Mouse (Mus musculus) forebrain, embryonic 13.5 days (tissue): Measurements from ENCODE around the gene 1700001J03Rik. TPM values are rescaled to one million over a fixed set of nuclear protein-coding genes. Genes with fewer than 3 reads are reported as not detected.
"Not testable (repeated sequence)": the region's sequence is repeated elsewhere in the genome, so short reads cannot be mapped to it uniquely, and the experiment has no call there.

Experiments used
- ATAC-seq: fragments of 200-750 bp; cut with Nextera tagmentation; 2 replicates; pipeline ENCODE4 v1.8.0; 2017
- H3K27ac ChIP-seq: fragments of 300-500 bp; sonication (generic); 2 replicates; pipeline ENCODE4 v1.5.1; 2015; ENCODE audit warnings: inconsistent platforms, mild to moderate bottlenecking, moderate library complexity
- H3K27me3 ChIP-seq: fragments of 300-500 bp; sonication (generic); 2 replicates; pipeline ENCODE4 v1.6.1; 2015; ENCODE audit warnings: mild to moderate bottlenecking, inconsistent platforms
- H3K36me3 ChIP-seq: fragments of 300-500 bp; sonication (generic); 2 replicates; pipeline ENCODE4 v1.6.1; 2015; ENCODE audit warnings: mild to moderate bottlenecking, inconsistent platforms; ENCODE audit not compliant: poor library complexity, severe bottlenecking
- H3K4me1 ChIP-seq: fragments of 300-500 bp; sonication (generic); 2 replicates; pipeline ENCODE4 v1.6.1; 2015; ENCODE audit warnings: inconsistent platforms
- H3K4me2 ChIP-seq: fragments of 300-500 bp; sonication (generic); 2 replicates; pipeline ENCODE4 v1.6.1; 2015; ENCODE audit warnings: inconsistent platforms, mild to moderate bottlenecking, moderate library complexity
- H3K4me3 ChIP-seq: fragments of 300-500 bp; sonication (generic); 2 replicates; pipeline ENCODE4 v1.5.1; 2015; ENCODE audit warnings: mild to moderate bottlenecking, inconsistent platforms
- H3K9ac ChIP-seq: fragments of 300-500 bp; sonication (generic); 2 replicates; pipeline ENCODE4 v1.6.1; 2015; ENCODE audit warnings: mild to moderate bottlenecking, inconsistent platforms
- H3K9me3 ChIP-seq: fragments of 300-500 bp; sonication (generic); replicated peaks from 2 replicates; pipeline ENCODE4 v1.6.1; 2016; ENCODE audit warnings: inconsistent platforms
- WGBS: fragments of 180-500 bp; shearing (Covaris S2); methylation state at CpG from one replicate; pipeline ENCODE4 v1.1.7; 2015; 5-methylcytosine and 5-hydroxymethylcytosine counted together
- polyA plus RNA-seq: library from polyadenylated mRNA; unstranded; fragments of >200 nt; fragmentation: Nextera tagmentation; extraction: Ambion mirVana; gene quantifications from 2 replicates; pipeline ENCODE4 v1.2.1, GENCODE M21; 2015

The 1700001J03Rik gene
- polyA plus RNA-seq, 1 experiment from 2014 or later, result not detected

DNA sequence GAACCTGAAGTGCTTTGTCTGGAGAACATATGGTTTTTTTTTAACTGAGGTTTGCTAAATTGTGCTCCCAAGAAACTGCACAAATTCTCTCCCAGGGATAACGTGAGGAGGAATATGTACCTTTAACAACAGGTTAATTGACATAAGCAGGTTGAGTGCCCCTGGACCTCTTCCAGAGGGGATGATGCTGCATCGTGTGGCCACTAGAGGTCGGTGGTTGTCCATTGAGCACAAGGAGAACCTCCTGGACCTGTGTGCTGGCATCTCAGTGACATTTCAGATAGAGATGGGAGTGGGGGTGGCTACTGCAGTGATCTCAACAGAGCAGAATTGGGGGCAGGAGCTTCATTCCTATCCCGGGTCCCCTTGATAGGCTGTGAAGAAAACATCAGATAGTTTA, 12.4 kb downstream of the 1700001J03Rik start:
- H3K27me3 ChIP-seq, H3K4me3 ChIP-seq, H3K9ac ChIP-seq, H3K4me1 ChIP-seq, H3K36me3 ChIP-seq, ATAC-seq, H3K4me2 ChIP-seq, H3K27ac ChIP-seq, H3K9me3 ChIP-seq: not testable (repeated sequence)
- 58% methylated on average over 4 of the region's 4 CpGs for WGBS

DNA sequence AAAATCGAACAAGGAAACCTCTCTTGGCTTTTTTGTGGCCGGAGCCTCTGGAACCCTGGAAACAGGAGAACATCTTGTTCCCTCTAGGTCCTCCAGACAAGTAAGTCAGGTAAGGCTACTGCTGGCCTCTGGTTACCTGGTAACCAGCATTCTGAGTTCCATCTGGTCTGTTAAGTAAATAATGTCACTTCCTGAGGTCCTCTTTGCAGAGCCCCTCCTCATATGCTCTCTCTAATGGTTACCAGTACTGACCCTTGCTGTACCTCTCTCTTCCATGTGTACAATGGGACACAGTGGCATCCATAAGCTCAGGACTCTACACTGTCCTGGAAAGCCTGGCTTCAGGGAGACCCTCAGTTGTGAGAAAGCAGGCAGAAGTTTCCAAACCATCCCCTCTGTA, 14.5 kb downstream of the 1700001J03Rik start, which contains the start of gene Gm6309:
Gene Gm6309 (minus strand): TSS at position 101 of the 400 bp plus-strand sequence.
- not testable (repeated sequence) for H3K27ac ChIP-seq, H3K27me3 ChIP-seq, H3K9ac ChIP-seq, H3K4me1 ChIP-seq, H3K36me3 ChIP-seq, H3K4me3 ChIP-seq, ATAC-seq, H3K9me3 ChIP-seq, H3K4me2 ChIP-seq
- WGBS, result 84% methylated on average over 2 of the region's 2 CpGs

DNA sequence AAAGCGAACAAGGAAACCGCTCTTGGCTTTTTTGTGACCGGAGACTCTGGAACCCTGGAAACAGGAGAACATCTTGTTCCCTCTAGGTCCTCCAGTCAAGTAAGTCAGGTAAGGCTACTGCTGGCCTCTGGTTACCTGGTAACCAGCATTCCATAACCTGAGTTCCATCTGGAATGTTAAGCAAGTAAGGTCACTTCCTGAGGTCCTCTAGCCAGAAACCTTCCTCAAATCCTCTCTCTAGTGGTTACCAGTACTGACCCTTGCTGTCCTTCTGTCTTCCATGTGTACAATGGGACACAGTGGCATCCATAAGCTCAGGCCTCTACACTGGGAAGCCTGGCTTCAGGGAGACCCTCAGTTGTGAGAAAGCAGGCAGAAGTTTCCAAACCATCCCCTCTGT, 24.7 kb downstream of the 1700001J03Rik start, which contains the start of gene Gm5565:
Gene Gm5565 (minus strand): TSS at position 101 of the 400 bp plus-strand sequence.
- not testable (repeated sequence) for H3K4me1 ChIP-seq, ATAC-seq, H3K9ac ChIP-seq, H3K36me3 ChIP-seq, H3K4me3 ChIP-seq, H3K27me3 ChIP-seq, H3K27ac ChIP-seq, H3K4me2 ChIP-seq
- H3K9me3 ChIP-seq, result peaks cover 11% of the 10 kb centered on the region; the same call in 1 of the 2 replicates
- WGBS, result 95% methylated on average over 3 of the region's 3 CpGs

DNA sequence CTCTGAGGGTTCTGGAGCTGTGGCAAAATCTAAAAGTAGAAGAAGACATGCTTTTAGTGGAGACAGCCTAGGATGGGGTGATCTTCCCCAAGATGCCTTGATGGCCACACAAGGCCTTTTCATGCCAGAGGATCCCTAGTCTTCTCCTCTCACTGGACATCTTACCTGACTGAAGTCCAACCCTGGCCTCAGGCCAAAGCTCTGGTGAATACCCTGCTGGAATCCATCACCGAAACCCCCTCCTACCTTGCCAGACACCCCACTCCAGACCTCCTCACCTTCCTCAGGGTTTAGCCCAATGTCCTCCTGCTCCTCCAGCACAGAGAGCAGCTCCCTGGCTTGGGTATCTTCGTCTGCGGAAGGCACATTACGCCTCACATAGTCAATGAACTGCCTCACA, 26.8 kb downstream of the 1700001J03Rik start:
- not testable (repeated sequence) for ATAC-seq, H3K4me1 ChIP-seq, H3K9ac ChIP-seq, H3K27ac ChIP-seq, H3K4me3 ChIP-seq, H3K27me3 ChIP-seq, H3K4me2 ChIP-seq, H3K36me3 ChIP-seq
- H3K9me3 ChIP-seq, result peaks cover 18% of the 10 kb centered on the region
- 92% methylated on average over 4 of the region's 4 CpGs for WGBS

DNA sequence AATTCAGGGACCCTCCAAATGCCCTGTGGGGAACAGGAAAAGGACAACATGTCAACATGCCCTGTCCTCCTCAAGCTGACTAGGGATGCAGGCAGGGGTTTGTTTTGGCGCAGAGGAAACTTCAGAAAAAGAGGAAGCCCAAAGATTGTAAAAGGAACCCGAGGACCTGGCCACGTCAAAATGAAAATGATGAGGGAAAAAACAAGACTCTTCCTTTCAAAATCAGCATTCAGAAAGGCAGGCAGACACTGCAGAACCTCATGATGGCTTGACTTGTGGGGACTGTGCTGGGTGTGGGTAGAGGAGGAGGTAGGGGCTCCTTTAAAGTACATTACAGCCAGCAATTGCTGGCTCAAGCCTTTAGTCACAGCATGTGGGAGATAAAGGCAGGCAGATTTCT, 34.6 kb downstream of the 1700001J03Rik start:
- H3K4me3 ChIP-seq, result no peak overlapping the region
- no peaks in the 10 kb centered on the region for H3K4me1 ChIP-seq
- no peak overlapping the region for H3K27ac ChIP-seq
- H3K9me3 ChIP-seq, result peaks cover 16% of the 10 kb centered on the region
- 73% methylated on average over 3 of the region's 3 CpGs for WGBS
- H3K36me3 ChIP-seq, result no peaks in the 10 kb centered on the region
- no peak overlapping the region for H3K9ac ChIP-seq
- ATAC-seq, result no peak
- H3K4me2 ChIP-seq, result no peak overlapping the region
- no peaks in the 10 kb centered on the region for H3K27me3 ChIP-seq

DNA sequence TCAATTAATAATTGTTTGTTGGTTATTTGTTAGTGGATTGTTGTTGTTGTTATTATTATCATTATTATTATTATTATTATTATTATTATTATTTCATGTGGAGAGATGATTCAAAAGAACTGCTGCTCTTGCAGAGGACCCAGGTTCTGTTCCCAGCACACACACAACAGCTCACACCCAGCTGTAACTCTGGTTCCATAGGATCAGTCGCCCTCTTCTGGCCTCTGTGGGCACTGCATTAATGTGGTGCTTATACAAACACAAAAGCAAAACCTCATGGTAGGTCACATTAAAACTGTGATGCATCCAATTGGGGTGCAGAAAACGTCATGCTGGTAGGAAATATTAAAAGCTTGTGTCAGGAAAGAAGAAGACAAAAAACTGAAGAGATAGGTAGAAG, 37.2 kb downstream of the 1700001J03Rik start:
- Histone ChIP-seq H3K4me3 (no peak overlapping the region), H3K4me2 (no peak overlapping the region), H3K9ac (no peak overlapping the region), H3K27ac (no peak overlapping the region), H3K27me3 (no peaks in the 10 kb centered on the region), H3K36me3 (no peaks in the 10 kb centered on the region), H3K4me1 (no peaks in the 10 kb centered on the region), H3K9me3 (peaks cover 8% of the 10 kb centered on the region)
- WGBS, result 31% methylated on average over 2 of the region's 2 CpGs
- ATAC-seq, result no peak

Other genes with a start within 250 kb of the 1700001J03Rik start
- not detected in 2 replicates for gene Cyp3a25, start 175.7 kb downstream of the 1700001J03Rik start, polyA plus RNA-seq
- not detected in 2 replicates for gene Cyp3a59, start 106.0 kb downstream of the 1700001J03Rik start, polyA plus RNA-seq
- gene Gm5565, start 24.8 kb downstream of the 1700001J03Rik start, polyA plus RNA-seq, result not detected in 2 replicates
- not detected in 2 replicates for gene Gm6309, start 14.6 kb downstream of the 1700001J03Rik start, polyA plus RNA-seq
- gene Rnf6, start 36.3 kb upstream of the 1700001J03Rik start, polyA plus RNA-seq, result 27.1 TPM in 2 replicates
- gene Cdk8, start 45.9 kb upstream of the 1700001J03Rik start, polyA plus RNA-seq, result 15.8 and 18.9 TPM in 2 replicates
- gene Wasf3, start 199.7 kb upstream of the 1700001J03Rik start, polyA plus RNA-seq, result 7.3 and 8.9 TPM in 2 replicates